Mouse (Mus musculus) Muller cell, postnatal 12 days (primary cell): Measurements from ENCODE around the gene Olfr146.

ENCODE experiments used
- DNase-seq: peaks from one replicate; pipeline ENCODE4 v3.0.0-alpha.2; 2015; ENCODE audit errors: inconsistent ontology term

Gene Olfr146

GRCm38 (mm10) chr9:39023277-39023676, at the start of gene Olfr146:
Gene Olfr146, minus strand, starts transcription at chr9:39023377.
- no peak for DNase-seq

GRCm38 (mm10) chr9:39064851-39065250, 41.7 kb upstream of the Olfr146 start, which contains the start of gene Olfr937:
Gene Olfr937, minus strand, starts transcription at chr9:39064951.
- no peak for DNase-seq

- DNase-seq = no peak
Observed at GRCm38 (mm10) chr9:38999583-38999982, 23.6 kb downstream of the Olfr146 start, which contains the start of gene Olfr935. Gene Olfr935, minus strand, starts transcription at chr9:38999683.

GRCm38 (mm10) chr9:38988215-38988614, 35.0 kb downstream of the Olfr146 start, which contains the start of gene Olfr934:
Gene Olfr934, minus strand, starts transcription at chr9:38988315.
- DNase-seq = no peak

GRCm38 (mm10) chr9:38972013-38972412, 51.2 kb downstream of the Olfr146 start, which contains the start of gene Olfr933:
Gene Olfr933, plus strand, starts transcription at chr9:38972313.
- DNase-seq = no peak
